Mouse (Mus musculus): ENCODE measurements around the gene Matn4.

GRCm38 (mm10) chr2:164440314-164440713, 35.4 kb upstream of the Matn4 start:
- TF ChIP-seq CTCF (IDR thresholded peaks at IDR 0.05; ENCODE audit: low read depth) (no peak), EP300 (optimal IDR thresholded peaks at IDR 0.05) (no peak)

Measured in stomach, postnatal 0 days (tissue).